Mouse (Mus musculus) embryonic facial prominence, embryonic 15.5 days (tissue): ENCODE measurements around the gene 1110017D15Rik. TPM values are rescaled to one million over a fixed set of nuclear protein-coding genes. Genes with fewer than 3 reads are reported as not detected.
A peak's percentile ranks its signal among the peaks of the same experiment; 100 is the strongest.

Experiments used
- ATAC-seq: fragments of 200-750 bp; cut with Nextera tagmentation; 2 replicates; pipeline ENCODE4 v1.8.0; 2017; ENCODE audit warnings: low read depth, moderate TSS enrichment; ENCODE audit not compliant: insufficient number of reproducible peaks, low FRiP score, low TSS enrichment
- H3K27ac ChIP-seq: fragments of 300-500 bp; sonication (generic); replicated peaks from 2 replicates; pipeline ENCODE4 v1.5.1; 2015; ENCODE audit warnings: mild to moderate bottlenecking, inconsistent platforms
- H3K27me3 ChIP-seq: fragments of 300-500 bp; sonication (generic); 2 replicates; pipeline ENCODE4 v1.6.1; 2015; ENCODE audit warnings: inconsistent platforms
- H3K36me3 ChIP-seq: fragments of 300-500 bp; sonication (generic); 2 replicates; pipeline ENCODE4 v1.6.1; 2015; ENCODE audit warnings: mild to moderate bottlenecking, inconsistent platforms
- H3K4me1 ChIP-seq: fragments of 300-500 bp; sonication (generic); 2 replicates; pipeline ENCODE4 v1.6.1; 2015; ENCODE audit warnings: inconsistent platforms
- H3K4me2 ChIP-seq: fragments of 300-500 bp; sonication (generic); replicated peaks from 2 replicates; pipeline ENCODE4 v1.6.1; 2015; ENCODE audit warnings: mild to moderate bottlenecking, inconsistent platforms
- H3K4me3 ChIP-seq: fragments of 300-500 bp; sonication (generic); replicated peaks from 2 replicates; pipeline ENCODE4 v1.5.1; 2015; ENCODE audit warnings: mild to moderate bottlenecking, inconsistent platforms
- H3K9ac ChIP-seq: fragments of 300-500 bp; sonication (generic); 2 replicates; pipeline ENCODE4 v1.6.1; 2015; ENCODE audit warnings: inconsistent platforms
- H3K9me3 ChIP-seq: fragments of 300-500 bp; sonication (generic); replicated peaks from 2 replicates; pipeline ENCODE4 v1.6.1; 2016; ENCODE audit warnings: inconsistent platforms
- WGBS: fragments of 180-500 bp; shearing (Covaris S2); methylation state at CpG from one replicate; pipeline ENCODE4 v1.1.7; 2015; 5-methylcytosine and 5-hydroxymethylcytosine counted together
- polyA plus RNA-seq: library from polyadenylated mRNA; unstranded; fragments of >200 nt; fragmentation: Nextera tagmentation; extraction: Ambion mirVana; gene quantifications from 2 replicates; pipeline ENCODE4 v1.2.1, GENCODE M21; 2015

The 1110017D15Rik gene
- polyA plus RNA-seq, 1 experiment from 2014 or later = 31.4 TPM

DNA sequence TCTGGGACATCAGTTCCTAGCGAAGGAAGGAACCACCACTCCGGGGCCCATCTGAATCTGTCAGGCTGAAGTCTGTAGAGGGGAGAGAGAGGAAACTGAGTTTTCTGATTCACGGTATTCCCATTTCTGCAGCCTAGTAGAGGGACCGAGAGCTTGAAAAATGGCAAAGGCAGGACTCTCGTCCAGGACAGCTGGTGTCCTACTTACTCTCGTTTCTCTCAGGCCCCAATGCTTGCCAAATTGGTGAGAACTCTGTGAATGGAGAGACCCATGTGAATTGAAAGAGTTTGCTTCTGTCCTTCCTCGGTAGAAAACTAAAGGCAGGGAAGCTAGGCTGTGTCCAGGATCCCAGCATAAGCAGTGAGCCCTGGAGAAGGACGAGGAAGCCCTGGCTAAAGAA, 17.5 kb downstream of the 1110017D15Rik start:
- H3K4me3 ChIP-seq = no peak overlapping the region
- WGBS = 70% methylated on average over 8 of the region's 8 CpGs
- H3K36me3 ChIP-seq = no peaks in the 10 kb centered on the region
- peaks cover 47% of the 10 kb centered on the region for H3K4me1 ChIP-seq
- no peak for ATAC-seq
- H3K4me2 ChIP-seq = no peak overlapping the region
- H3K27me3 ChIP-seq = peaks cover 57% of the 10 kb centered on the region
- no peaks in the 10 kb centered on the region for H3K9me3 ChIP-seq
- no peak overlapping the region for H3K9ac ChIP-seq
- no peak overlapping the region for H3K27ac ChIP-seq

DNA sequence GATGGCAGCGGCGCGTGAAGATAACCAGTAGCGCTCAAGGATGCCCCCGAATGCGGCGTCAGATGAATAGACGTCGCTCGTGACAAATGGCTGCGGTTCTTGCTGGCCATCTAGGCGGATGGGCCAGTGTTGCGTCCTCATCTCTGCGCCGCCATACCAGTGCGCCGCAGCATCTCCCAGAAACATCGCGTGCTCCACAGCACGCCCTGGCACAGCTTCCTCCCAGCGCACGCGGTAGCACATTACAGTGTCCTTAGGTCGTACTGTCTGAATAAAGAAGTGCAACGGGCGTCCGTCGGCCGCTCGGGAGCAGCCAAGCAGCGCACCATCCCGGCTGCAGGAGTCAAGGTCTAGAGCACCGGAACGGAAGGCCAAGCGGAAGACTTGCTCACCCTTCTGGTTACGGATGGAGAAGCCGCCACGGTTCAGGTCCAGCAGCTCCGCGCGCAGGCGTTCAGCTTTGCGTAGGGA, 18.2 kb downstream of the 1110017D15Rik start:
- Histone ChIP-seq H3K27me3 (peaks cover 57% of the 10 kb centered on the region), H3K9ac (no peak overlapping the region)

DNA sequence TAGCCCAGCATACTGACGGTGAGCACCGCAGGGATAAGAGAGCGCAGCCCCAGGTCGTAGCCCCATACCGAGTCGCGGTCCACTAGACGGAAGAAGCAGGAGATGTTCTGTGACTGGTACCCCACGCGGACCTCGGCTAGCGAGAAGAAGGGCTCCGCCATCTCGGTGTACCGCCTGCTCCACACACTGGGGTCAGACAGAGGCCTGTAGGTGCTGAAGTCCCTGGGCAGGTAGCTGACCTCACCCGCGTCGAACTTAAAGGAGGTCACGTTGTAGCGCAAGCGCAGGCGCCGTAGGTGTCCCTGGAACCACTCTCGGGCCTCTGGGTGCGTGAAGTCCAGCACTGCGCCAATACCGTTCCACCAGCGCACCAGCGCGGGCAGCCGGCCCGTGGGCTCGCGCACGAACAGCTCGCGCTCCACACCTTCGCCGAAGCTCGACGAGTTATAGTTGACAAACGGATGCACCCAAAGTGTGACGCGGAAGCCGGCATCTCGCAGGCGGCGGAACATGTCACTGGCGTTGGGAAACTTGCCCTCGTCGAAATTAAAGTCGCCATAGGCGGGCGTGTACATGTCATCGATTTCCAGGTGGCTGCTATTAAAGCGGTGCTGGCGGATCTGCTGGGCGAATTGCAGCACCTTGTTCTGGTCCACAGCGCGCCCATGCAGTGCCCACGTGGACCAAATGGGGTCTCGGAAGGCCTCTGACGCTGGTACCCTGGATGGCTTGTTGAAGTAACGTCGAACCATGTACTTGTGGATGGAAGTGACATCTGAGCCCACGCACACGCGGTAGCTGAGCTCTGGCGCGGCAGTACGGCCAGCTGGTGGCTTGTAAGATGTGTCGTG, 18.9 kb downstream of the 1110017D15Rik start:
- Histone ChIP-seq H3K4me3 (peak overlapping the region; percentile 34), H3K36me3 (no peaks in the 10 kb centered on the region), H3K27me3 (peaks cover 57% of the 10 kb centered on the region), H3K4me2 (peak overlapping the region; percentile 57), H3K4me1 (peaks cover 46% of the 10 kb centered on the region), H3K9ac (no peak overlapping the region), H3K27ac (no peak overlapping the region), H3K9me3 (no peaks in the 10 kb centered on the region)
- no peak for ATAC-seq
- 12% methylated on average over 72 of the region's 72 CpGs for WGBS

More for the DNA sequence above, 18.2 kb downstream of the 1110017D15Rik start:
- Histone ChIP-seq H3K36me3 (no peaks in the 10 kb centered on the region), H3K4me3 (peak overlapping the region; percentile 34), H3K4me2 (peak overlapping the region; percentile 57), H3K4me1 (peaks cover 47% of the 10 kb centered on the region), H3K9me3 (no peaks in the 10 kb centered on the region), H3K27ac (no peak overlapping the region)
- ATAC-seq = no peak
- 21% methylated on average over 43 of the region's 43 CpGs for WGBS

DNA sequence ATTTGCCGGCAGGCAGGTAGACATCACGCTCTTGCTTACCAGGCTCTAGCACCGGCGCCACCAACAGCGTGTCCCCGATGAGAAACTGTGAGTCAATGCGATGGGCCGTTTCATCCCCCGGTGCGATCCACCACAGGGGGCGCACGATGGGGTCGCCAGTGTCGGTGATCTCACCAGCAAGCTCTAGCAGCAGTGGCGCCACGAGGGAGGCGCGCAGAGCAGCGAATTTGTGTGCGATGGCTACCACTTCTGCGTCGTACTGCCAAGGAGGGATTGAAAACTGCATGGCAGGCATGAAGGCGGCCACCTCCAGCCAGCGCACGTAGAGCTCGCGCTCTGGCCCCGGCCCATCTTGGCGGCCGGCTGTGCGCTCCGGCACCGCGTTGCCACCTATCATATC, 19.6 kb downstream of the 1110017D15Rik start:
- ATAC-seq = no peak
- no peaks in the 10 kb centered on the region for H3K9me3 ChIP-seq
- H3K4me1 ChIP-seq = peaks cover 41% of the 10 kb centered on the region
- peak overlapping the region; percentile 57 for H3K4me2 ChIP-seq
- no peak overlapping the region for H3K27ac ChIP-seq
- no peak overlapping the region for H3K9ac ChIP-seq
- 5% methylated on average over 34 of the region's 34 CpGs for WGBS
- peaks cover 57% of the 10 kb centered on the region for H3K27me3 ChIP-seq
- peak overlapping the region; percentile 34 for H3K4me3 ChIP-seq
- no peaks in the 10 kb centered on the region for H3K36me3 ChIP-seq

DNA sequence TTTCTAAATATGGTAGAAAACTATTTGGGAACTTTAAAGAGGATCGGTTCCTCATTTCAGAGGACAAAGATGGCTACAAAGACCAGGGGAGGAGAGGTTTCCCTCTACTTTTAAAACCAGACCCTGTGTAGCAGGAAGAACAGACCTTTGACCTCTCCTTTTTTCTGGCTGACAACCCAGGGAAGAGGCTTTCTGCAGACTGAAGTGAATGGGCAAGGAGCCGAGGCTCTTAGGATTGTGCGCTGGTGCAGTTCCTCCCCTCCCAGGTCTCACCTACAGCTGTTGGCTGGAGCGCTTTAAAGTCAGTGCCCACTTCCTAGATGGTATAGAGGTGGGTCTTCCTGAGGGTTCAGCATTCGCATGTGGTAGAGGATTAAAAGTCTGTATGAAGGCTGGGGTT, 20.1 kb downstream of the 1110017D15Rik start:
- WGBS = 69% methylated on average over 5 of the region's 5 CpGs
- Histone ChIP-seq H3K9ac (no peak overlapping the region), H3K27ac (no peak overlapping the region), H3K36me3 (no peaks in the 10 kb centered on the region), H3K4me2 (no peak overlapping the region), H3K27me3 (peaks cover 54% of the 10 kb centered on the region), H3K4me3 (no peak overlapping the region), H3K9me3 (no peaks in the 10 kb centered on the region), H3K4me1 (peaks cover 35% of the 10 kb centered on the region)
- ATAC-seq = no peak

DNA sequence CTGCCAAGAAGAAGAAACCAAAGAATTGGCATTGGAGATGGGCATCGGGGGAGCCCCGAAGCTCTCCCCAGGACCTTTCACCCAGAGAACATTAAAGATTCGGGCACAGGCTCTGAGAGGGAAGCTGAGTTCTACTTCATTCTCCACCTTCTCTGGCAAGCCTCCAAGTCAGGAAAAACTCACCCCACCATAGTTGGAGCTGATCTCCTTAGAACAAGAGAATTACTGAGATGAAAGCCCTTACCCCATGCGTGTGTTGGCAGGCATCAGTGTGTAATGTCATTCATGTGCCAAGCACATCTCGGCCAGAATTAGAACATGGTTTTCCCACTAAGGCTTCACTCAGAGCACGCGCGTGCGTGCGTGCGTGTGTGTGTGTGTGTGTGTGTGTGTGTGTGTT, 21.3 kb downstream of the 1110017D15Rik start:
- H3K36me3 ChIP-seq = no peaks in the 10 kb centered on the region
- H3K4me2 ChIP-seq = no peak overlapping the region
- H3K27me3 ChIP-seq = peaks cover 46% of the 10 kb centered on the region
- ATAC-seq = 0 out of 2 replicates have a peak, but pooled peaks have one; percentile 45
- H3K4me3 ChIP-seq = no peak overlapping the region
- H3K9me3 ChIP-seq = no peaks in the 10 kb centered on the region
- WGBS = 60% methylated on average over 11 of the region's 11 CpGs
- H3K27ac ChIP-seq = no peak overlapping the region
- H3K9ac ChIP-seq = no peak overlapping the region
- peaks cover 24% of the 10 kb centered on the region for H3K4me1 ChIP-seq

DNA sequence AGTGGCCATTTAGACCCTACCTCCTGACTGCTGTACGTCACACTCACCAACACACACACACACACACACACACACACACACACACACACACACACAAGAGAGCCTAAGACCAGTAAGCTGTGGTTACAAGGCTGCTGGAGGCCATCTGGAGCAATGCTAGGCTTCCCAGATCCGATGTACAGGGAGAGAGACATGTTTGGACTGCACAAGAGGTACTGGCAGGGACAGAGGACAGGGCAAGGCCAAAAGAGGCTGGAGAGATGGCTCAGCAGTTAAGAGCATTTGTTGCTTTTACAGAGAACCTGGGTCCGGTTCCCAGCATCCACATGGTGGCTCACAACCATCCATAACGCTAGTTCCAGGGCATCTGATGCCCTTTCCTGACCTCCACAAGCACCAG, 22.1 kb downstream of the 1110017D15Rik start:
- ATAC-seq = no peak
- Histone ChIP-seq H3K27me3 (peaks cover 38% of the 10 kb centered on the region), H3K4me1 (peaks cover 21% of the 10 kb centered on the region), H3K36me3 (no peaks in the 10 kb centered on the region), H3K27ac (no peak overlapping the region), H3K4me2 (no peak overlapping the region), H3K9ac (no peak overlapping the region), H3K4me3 (no peak overlapping the region), H3K9me3 (no peaks in the 10 kb centered on the region)
- 81% methylated on average over 4 of the region's 4 CpGs for WGBS

DNA sequence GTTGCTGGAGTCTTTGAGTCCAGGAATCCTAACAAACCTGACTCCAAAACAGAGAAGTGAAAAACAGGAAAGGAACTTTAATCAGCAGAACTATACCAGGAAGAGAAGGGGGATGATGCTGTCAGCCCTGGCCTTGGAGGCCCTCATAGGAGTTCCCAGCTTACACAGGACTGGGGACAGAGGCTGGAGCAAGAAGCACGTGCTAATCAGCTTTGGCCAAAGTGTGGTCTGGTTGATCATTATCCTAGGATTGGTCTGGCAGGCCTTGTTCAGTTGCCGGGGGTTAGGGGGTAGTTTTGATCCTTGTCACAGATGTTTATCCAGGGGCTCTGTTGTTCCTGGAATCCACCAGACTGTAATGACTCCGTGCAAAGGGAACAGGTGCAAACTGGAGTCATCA, 22.8 kb downstream of the 1110017D15Rik start:
- WGBS = 37% methylated on average over 3 of the region's 3 CpGs
- no peaks in the 10 kb centered on the region for H3K9me3 ChIP-seq
- H3K9ac ChIP-seq = no peak overlapping the region
- no peaks in the 10 kb centered on the region for H3K36me3 ChIP-seq
- peaks cover 21% of the 10 kb centered on the region for H3K4me1 ChIP-seq
- ATAC-seq = no peak
- no peak overlapping the region for H3K27ac ChIP-seq
- no peak overlapping the region for H3K4me2 ChIP-seq
- peaks cover 31% of the 10 kb centered on the region for H3K27me3 ChIP-seq
- H3K4me3 ChIP-seq = no peak overlapping the region

DNA sequence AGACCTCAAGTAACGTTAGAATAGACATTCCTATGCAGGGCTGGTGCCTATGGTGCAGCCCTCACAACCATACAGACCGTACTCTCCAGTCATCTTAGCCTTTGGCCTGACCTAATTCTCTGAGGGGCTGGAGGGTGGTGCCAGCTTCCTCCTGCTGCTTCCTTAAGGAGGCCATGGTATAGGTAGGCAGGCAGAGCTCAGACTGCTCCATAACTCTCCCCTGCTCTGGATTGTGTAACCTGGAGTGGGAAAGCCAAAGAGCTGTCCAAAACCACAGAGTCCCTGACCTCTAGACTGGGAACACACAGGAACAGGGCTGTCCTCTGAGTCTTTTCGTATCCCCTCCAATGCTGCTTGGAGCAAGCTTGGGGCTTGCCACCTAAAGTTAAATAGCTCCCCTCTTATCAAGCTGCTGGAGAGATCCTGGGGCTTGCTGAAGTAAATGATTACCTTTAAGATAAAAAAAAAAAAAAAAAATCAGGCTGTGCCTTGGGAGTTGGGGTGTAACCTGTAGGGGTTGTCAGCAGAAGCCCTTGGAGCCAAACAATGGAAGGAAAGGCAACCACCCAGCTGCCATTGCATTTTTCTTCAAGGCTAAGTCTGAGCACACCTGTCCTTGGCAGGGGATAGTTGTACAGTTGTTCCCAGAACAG, 23.5 kb downstream of the 1110017D15Rik start:
- 79% methylated on average over 3 of the region's 3 CpGs for WGBS
- H3K4me3 ChIP-seq = no peak overlapping the region
- H3K4me1 ChIP-seq = peaks cover 13% of the 10 kb centered on the region
- H3K27me3 ChIP-seq = peaks cover 23% of the 10 kb centered on the region
- ATAC-seq = no peak
- no peak overlapping the region for H3K27ac ChIP-seq
- no peak overlapping the region for H3K9ac ChIP-seq
- no peaks in the 10 kb centered on the region for H3K36me3 ChIP-seq
- no peaks in the 10 kb centered on the region for H3K9me3 ChIP-seq
- no peak overlapping the region for H3K4me2 ChIP-seq

DNA sequence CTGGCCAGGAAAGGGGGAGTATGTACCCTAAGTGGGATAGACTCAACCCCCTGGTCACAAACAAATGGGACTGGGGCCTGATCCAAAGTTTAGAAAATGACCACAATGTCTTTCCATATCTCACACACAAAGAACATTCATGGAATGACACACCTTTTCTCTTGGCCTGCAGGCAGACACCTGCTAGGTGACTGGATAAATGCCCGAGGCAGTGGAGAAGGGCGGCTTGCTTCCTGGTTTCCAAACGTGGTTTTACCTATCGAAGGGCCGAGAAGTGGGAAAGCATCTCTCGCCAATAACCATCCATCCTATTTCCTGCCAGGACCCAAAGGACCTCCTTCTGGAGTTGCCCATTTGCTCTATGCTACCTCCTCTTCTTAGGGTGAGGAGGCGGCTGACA, 24.2 kb downstream of the 1110017D15Rik start:
- Histone ChIP-seq H3K9ac (no peak overlapping the region), H3K36me3 (no peaks in the 10 kb centered on the region), H3K4me3 (no peak overlapping the region), H3K27me3 (peaks cover 17% of the 10 kb centered on the region), H3K9me3 (no peaks in the 10 kb centered on the region), H3K4me1 (peaks cover 7% of the 10 kb centered on the region), H3K27ac (no peak overlapping the region), H3K4me2 (no peak overlapping the region)
- no peak for ATAC-seq
- 79% methylated on average over 7 of the region's 7 CpGs for WGBS

DNA sequence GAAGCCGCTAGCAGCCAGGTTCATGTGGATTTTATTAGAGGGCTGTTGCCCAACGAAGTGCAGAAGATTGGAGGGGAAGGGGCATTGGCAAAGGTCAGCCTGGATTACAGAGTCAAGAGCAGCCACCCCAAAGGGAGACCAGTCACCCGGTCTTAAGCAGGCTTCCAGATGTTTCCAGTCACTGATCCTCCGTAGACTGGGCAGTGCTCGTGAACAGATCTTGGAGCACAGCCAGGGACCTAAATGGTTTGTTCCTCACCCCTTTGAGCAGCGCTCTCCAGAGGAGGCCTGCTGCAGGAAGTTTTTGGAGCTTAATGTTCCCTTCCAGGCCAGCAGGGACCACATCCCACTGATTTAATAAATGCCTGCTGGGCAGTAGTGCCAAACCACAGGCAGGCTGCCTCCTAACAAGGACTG, 35.5 kb downstream of the 1110017D15Rik start:
- 26% methylated on average over 6 of the region's 6 CpGs for WGBS
- H3K9ac ChIP-seq = no peak overlapping the region

More for the DNA sequence above, 35.5 kb downstream of the 1110017D15Rik start:
- Histone ChIP-seq H3K4me2 (no peak overlapping the region), H3K27ac (0 out of 2 replicates have a peak overlapping the region, but pooled peaks have one; percentile 6), H3K4me1 (peaks cover 25% of the 10 kb centered on the region), H3K27me3 (no peaks in the 10 kb centered on the region), H3K4me3 (no peak overlapping the region), H3K9me3 (no peaks in the 10 kb centered on the region), H3K36me3 (0 out of 2 replicates have a peak, but pooled peaks cover 17% of the 10 kb centered on the region)
- peak; percentile 75 for ATAC-seq
